Mouse (Mus musculus): ENCODE measurements around the gene Rgs7. TPM values are rescaled to one million over a fixed set of nuclear protein-coding genes. Genes with fewer than 3 reads are reported as not detected.

Gene Rgs7
- total RNA-seq, 2 experiments from 2014 or later = 114 to 117 TPM

DNA sequence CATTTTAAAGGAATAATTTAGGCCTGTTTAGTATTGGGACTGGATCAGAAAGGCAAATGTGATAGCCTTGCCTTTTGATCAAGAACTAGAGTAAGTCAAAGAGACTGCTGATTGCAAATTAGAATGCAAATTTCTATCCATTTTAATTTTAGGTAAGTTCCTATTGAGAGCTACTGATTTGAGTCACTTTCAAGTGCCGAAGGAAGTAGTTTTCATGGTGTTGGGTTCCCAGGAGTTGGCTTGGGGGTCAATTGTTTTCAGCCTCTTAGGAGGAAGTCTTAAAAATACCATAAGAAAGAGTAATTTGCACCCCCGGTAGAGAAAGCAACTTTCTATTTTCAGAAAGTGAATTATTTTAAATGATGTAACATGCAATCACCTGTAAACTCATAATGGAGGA lies 285.3 kb downstream of the Rgs7 start:
- intact Hi-C loops (cut with DNase I) = no loop called here
- DNase-seq (ENCODE audit: low spot score in 2 of 2) = no peak

DNA sequence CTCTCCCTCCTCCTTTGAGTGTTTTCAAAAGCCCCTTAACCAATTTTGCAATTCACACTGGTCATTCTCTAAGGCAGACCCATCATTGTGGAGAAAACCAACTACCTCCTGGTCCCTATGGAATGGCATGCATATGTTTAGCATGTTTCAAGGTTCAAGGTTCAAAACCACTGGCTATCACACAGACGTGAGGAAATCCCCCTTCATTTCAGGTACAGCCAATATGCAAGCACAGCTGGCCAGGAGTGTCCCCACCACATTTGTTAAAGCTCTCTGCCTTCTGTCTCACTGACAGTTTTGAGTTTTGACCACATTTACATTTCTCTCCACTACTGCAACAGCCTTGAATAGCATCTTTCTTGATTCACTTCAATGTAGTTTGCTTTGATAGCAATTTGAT lies 286.7 kb downstream of the Rgs7 start:
- DNase-seq (ENCODE audit: low spot score in 2 of 2) = no peak
- intact Hi-C loops (cut with DNase I) = no loop called here

DNA sequence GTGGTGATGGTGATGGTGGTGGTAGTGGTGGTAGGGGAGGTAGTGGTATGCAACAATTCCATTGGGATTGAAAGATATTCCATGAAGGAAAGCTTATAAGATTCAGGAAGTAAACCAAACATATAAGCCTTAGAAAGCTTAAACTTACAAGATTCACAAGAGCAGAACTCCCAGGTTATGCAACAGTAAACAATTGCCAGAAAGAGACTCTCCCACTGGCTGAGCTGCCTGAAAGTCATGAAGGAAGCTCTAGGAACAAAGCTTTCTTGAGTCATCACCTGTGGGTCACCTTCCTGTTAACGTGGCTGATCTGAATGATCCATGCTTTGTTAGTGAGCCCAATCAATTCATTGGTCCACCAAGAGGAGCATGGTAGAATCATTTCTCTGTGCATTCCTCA lies 288.8 kb downstream of the Rgs7 start:
- intact Hi-C loops (cut with DNase I) = no loop called here
- peak in 1 of 2 experiments; percentile 42 for DNase-seq (ENCODE audit: low spot score in 2 of 2)

DNA sequence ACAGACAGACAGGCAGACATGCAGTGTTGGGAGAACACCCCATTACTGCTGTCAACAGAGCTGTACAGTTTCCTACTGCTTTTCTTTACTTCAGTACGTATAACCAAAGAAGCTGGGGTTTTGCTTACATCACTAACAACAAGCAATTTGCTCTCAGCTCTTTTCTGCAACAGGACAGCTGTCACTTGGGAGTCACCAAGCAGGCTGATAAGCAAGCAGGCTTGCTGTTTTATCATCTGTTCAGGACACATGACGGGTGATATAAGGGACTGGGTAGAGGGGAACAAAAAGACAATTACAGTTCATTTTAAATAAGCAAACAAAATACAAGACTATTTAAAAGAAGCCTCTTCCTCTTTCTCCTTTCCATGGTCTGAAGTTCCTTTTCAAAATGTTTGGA lies 289.4 kb downstream of the Rgs7 start:
- no peak for DNase-seq (ENCODE audit: low spot score in 2 of 2)
- intact Hi-C loops (cut with DNase I) = no loop called here

DNA sequence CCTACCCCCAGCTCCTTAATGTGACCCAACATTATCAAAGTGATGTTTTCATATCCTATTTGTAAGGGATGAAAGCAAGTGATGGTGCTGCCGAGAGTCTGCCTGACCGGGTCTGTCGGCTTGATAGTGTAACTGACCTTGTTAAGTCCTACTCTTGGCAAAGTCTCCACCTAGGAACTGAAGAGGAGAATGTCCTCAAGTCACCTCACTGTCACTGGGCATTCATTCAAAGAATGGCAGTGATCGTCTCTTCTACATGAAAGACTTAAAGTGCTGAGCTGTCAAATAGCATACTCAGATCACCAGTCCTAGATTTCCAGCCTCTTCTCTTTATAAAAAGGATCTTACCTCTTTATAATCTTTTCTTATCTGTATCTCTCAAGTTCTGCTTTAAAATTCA lies 293.4 kb downstream of the Rgs7 start:
- intact Hi-C loops (cut with DNase I) = no loop called here

DNA sequence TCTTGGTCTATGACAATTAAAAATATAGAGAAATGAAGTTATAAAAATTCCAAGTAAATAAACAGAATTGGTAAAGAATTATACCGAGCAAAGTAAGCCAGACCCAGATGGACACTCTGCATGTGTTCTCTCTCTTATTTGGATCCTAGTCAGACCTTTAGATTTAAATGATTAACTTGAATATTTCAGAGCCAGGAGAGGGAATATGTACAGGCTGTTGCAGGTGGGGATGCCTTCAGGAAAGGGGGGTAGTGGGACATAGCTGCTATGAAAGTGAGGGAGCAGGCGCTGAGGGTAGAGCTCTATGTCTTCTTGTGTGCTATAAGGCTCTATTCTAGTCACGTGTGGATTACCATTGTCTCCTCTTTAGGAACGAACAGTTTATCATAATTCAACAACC lies 296.5 kb downstream of the Rgs7 start:
- DNase-seq (ENCODE audit: low spot score in 2 of 2) = no peak
- intact Hi-C loops (cut with DNase I) = no loop called here

More for the DNA sequence above, 293.4 kb downstream of the Rgs7 start:
- DNase-seq (ENCODE audit: low spot score in 2 of 2) = no peak

DNA sequence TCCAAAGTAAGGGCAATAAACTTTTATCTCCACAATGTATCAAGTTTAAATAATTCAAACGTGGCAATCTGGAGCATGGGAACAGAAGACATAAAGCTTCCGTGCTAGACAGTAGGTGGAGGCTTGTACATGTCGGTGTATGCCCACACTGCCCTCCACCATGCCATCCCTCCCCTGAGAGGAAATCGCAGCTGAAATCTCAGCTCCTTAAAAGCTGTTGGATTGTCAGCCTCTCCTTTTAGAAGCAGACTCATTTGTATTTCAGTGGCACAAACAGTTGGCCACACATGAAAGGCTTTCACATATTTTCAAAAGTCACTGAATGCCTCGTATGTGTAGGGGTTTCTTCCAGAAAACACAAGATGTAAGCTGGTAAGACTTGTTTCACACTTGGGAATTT lies 304.1 kb downstream of the Rgs7 start:
- DNase-seq (ENCODE audit: low spot score in 2 of 2) = peak in 1 of 2 experiments; percentile 57
- intact Hi-C loops (cut with DNase I) = loop anchor here (2.0 kb wide), 1 partner anchor 117 kb away; no protein-coding TSS in a partner anchor

DNA sequence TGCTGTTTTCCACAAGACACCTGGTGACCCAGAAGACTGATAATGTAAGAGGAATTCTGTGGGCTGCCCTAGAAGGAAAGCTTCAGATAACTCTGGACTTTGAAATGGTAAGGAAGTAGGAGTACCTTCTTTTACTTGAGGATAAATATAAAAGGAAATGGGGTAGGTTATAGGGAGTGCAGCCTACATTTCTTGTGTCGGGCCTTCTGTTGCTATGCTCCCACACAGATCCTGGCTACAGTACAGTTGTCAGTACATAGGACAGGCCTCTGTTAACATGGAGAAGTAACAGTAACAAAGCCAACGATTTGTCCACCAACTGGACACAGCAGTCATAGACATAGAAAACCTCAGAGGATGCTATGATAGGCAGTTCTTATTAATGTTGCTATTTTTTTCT lies 307.1 kb downstream of the Rgs7 start:
- intact Hi-C loops (cut with DNase I) = loop anchor here (2.0 kb wide), 2 partner anchors 30 to 42 kb away; no protein-coding TSS in a partner anchor
- peak in 1 of 2 experiments; percentile 84 for DNase-seq (ENCODE audit: low spot score in 2 of 2)

DNA sequence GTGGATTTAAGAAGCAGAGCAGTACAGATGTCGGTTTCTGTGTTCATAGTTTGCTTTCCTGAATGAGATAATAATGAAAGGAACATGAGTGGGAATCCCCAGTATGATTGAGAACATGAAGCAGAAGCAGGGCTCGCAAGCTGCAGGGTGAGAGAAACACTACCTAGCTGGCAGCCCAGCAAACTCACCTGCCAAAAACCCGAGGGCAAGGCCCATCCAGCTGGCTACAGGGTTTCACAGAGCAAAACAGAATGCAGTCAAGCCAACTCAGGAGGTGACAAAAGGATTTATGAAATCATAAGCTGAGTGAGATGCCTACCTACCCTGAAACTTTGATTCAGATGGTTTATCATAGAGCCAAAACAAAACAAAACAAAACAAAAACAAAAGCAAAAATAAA lies 307.6 kb downstream of the Rgs7 start:
- intact Hi-C loops (cut with DNase I) = loop anchor here (2.0 kb wide), 2 partner anchors 30 to 42 kb away; no protein-coding TSS in a partner anchor
- DNase-seq (ENCODE audit: low spot score in 2 of 2) = no peak

DNA sequence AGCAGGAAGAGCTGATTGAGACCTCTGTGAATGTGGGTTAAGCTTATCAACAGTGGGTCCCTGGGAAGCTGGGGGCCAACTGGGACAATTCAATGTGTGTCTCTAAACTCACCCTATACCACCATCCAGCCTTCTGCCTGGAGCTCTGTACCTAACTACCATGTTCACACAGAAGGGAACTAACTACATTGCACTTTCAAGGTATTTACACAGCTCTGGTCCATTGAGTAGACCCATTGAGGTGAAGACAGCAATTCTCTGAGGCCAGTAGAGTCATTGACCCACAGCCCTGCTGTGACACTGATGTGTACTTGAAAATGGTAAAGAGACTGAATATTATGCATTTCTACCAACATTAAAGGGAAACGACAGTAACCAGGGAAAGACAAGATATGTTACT lies 313.6 kb downstream of the Rgs7 start:
- intact Hi-C loops (cut with DNase I) = no loop called here
- no peak for DNase-seq (ENCODE audit: low spot score in 2 of 2)

DNA sequence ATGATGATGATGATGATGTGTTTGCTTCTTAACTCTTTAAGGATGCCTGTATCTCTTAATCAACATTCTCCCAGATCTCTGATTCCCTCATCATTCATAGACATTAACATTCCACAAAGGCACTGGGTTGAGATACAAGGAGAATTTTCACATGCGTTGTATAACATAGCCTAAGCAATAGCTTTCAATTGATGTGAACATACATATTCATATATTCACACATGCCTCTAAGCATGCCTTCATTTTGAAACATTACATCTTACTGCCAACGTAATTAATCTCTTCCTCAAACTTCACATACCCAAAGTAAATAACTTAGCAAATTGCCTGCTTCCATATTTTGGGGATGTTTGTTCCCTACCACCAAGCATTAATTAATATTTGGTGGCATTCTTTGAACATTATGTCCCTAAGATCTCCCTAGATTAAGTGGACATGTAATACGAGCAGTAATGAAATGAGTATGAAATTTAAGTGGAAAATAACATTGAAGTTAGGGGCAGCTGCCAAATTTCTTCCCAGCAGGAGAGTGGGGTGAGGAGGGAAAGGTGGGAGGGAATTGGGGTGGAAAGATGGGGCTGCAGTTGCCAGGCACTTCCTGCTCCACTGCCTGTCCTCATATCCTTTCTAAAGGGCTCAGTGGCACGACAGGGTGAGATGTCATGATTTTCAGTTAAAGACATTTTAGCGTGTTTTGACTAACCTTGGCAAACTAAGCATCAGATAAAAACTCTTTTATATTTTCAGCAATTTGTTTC lies 317.2 kb downstream of the Rgs7 start:
- DNase-seq (ENCODE audit: low spot score in 2 of 2) = peak in 1 of 2 experiments; percentile 18

DNA sequence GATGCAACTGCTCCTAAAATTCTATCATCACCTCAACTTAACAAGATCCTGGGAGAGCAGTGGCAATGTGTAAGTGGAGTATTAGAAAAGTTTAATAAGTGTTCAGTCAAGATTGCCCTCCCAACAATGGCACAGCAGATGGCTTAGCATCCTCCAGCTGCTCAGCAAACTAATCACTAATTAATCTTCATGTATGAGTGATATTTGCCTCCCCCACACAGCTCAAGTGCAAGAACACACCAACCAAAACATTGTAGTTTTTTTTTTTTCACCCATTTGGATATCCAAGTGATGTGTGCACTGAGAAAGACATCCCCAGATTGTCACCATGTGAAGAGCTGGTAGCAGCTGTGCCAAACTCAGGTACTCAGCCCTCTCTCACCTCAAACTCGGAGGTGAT lies 336.8 kb downstream of the Rgs7 start:
- intact Hi-C loops (cut with DNase I) = no loop called here
- DNase-seq (ENCODE audit: low spot score in 2 of 2) = peak in 1 of 2 experiments; percentile 11

More for the DNA sequence above, 317.2 kb downstream of the Rgs7 start:
- intact Hi-C loops (cut with DNase I) = no loop called here

DNA sequence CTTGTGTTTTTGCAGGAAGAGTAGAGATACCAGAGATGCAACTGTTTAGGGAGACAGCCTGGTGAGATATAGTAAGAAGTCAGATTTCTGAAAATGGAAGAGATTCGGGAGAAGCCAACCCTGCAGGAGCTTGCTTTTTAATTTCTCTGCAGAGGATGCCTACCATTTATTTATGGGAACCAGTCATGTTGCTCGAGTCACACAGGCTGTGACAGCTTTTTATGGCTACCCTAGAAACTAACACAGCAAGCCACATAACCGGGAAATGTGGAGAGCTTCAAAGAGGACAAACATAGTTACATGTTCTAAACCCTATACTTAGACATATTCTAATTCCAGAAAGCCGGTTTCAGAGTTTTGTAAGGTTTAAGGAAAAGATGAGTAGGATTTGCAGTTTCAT lies 349.2 kb downstream of the Rgs7 start:
- intact Hi-C loops (cut with DNase I) = loop anchor here (2.0 kb wide), 2 partner anchors 34 to 42 kb away; no protein-coding TSS in a partner anchor

DNA sequence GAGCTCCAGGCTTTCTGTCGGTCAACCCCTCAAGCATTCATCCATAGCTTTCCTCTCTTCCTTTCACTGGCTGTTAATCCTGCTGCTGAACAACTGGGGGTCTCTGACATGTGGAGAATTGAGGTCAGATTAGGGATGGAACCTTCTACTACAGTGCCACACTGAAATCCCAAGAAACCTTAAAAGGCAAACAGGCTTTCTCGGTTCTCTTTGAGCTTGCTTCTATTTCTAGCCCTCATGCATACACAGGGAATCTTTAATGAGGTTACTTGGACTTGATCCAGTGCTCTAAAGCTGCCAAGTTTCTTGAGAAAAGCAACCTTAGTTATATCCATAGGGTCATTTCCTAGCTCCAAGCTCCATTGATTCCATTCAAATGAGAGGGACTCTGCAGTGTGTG lies 363.8 kb downstream of the Rgs7 start:
- intact Hi-C loops (cut with DNase I) = no loop called here
- peak; percentile 36 to 76 for DNase-seq (ENCODE audit: low spot score in 2 of 2)

More for the DNA sequence above, 349.2 kb downstream of the Rgs7 start:
- peak; percentile 15 to 92 for DNase-seq (ENCODE audit: low spot score in 2 of 2)

DNA sequence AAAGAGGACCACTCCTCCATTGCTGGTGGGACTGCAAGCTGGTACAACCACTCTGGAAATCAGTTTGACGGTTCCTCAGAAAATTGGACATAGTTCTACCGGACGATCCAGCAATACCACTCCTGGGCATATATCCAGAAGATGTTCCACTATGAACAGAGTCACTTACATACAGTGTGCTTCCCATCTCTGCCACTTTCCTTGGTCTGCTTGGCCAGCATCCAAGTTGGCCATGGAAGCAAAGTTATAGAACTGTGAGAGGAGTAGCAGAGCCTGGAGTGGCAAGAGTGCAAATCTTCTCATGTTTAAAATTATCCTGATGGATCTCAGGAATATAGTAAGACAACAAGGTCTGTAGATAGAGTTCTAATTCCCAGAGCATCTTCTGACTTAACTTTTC lies 367.9 kb downstream of the Rgs7 start:
- no peak for DNase-seq (ENCODE audit: low spot score in 2 of 2)
- intact Hi-C loops (cut with DNase I) = no loop called here

DNA sequence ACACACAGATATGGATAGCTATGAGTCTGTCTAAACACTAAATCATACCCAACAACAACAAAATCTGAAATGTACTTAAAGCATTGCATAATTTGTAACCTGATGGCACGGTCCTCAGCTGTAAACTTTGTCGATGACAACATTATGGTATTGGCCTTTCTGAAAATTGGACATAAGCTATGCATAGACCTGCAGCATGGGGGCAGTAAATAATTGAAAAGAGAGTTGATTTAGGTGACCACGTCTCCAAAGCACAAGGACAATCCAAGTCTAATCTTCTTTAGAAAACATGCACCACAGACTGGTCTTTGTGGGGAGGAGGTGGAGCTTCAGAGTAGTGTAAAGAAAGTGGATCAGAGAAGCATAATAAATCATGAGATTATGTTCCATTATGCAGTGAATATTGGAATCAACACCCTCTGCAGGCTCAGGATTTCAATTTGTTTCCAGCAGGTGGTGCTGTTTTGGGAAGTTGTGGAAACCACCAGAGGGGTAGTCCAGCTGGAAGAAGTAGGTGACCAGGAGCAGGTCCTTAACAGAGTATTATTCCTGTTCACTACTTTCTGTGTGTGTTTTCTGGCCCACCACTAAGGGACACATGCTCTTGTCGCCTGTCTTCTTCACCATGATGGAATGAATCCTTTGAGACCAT lies 373.3 kb downstream of the Rgs7 start:
- intact Hi-C loops (cut with DNase I) = no loop called here
- DNase-seq (ENCODE audit: low spot score in 2 of 2) = no peak

DNA sequence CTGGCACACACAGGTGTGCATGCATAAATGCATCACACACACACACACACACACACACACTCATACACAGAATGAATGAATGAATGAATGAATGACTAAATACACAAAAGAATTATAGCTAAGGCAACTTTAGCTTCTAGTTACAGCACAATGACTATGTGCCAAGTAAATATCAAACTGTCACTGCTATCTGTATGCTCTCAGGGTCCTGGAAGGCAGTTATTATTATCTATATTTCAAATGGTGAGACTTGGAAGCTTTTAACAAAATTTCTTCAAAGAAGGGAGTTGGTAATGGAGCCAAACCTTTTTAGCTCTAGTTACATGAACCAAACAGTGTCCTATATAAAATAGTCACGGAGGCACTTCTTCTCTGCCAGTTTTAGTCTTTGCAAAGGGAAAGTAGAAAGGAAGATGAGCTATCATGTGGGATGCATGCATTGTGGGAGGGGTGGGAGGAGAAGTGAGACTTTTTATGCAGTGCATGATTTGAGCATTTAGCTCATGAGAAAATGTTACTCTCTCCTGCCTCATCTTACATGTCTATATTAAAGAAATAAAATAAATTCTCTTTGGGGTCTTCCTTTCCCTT lies 383.9 kb downstream of the Rgs7 start:
- intact Hi-C loops (cut with DNase I) = loop anchor here (2.0 to 10.0 kb wide), 3 partner anchors 34 to 186 kb away; no protein-coding TSS in a partner anchor
- peak in 1 of 2 experiments; percentile 90 for DNase-seq (ENCODE audit: low spot score in 2 of 2)

DNA sequence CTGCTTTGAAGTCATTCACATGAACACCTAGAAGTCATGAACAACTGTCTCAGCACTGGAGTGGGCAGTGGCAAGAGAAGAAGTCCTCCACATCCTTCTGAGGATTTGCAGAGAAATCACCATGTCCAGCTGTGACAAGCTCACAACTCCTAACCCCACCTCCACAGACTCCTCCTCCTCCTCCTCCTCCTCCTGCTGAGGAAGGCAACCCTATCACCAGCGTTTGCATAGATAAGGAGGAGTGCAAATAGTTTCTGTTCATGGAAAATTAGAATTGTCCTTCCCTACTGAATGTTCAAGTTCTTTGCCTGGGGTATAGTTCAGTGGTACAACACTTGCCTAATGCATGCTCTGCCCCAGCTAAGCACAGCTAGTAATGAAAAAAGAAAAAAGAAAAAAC lies 386.0 kb downstream of the Rgs7 start:
- DNase-seq (ENCODE audit: low spot score in 2 of 2) = no peak
- intact Hi-C loops (cut with DNase I) = loop anchor here (10.0 kb wide), 1 partner anchor 188 kb away; no protein-coding TSS in a partner anchor

DNA sequence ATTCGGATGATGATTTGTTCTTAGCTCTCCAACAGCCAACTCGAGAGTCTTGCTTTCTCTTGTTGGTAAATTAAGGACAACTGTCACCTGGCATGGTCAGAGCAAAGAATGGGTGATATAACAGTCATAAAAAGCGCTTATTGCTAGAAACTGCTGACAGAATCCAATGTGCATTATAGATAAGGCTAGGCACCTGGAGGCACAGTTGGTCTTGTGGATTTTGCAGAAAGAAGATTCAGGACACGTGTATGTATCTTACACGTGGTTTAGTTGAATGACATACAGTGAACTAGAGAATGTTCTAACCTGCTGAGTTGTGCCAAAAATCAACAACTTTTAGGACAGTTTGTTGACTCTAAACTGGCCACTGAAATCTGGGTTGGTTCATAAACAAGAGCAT lies 386.9 kb downstream of the Rgs7 start:
- no peak for DNase-seq (ENCODE audit: low spot score in 2 of 2)
- intact Hi-C loops (cut with DNase I) = loop anchor here (10.0 kb wide), 1 partner anchor 189 kb away; no protein-coding TSS in a partner anchor

DNA sequence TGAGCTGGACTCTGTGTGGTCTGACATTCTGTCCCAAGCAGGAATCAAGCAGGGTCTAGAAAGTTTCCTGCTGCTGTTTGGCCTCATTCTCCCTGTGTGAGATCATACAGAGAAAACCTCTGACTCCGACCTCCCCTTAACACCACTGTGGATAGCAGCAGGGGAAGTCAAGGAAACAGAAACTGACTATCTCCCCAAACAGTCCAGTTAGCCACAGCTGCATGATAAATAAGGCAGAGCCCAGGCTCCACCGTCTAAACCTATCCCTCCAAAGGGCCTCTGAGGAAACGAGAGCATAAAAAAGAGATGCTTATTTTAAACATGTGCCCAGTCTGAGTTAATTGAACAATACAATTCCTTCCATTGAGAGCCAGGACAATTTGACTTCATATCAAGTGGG lies 395.3 kb downstream of the Rgs7 start:
- DNase-seq (ENCODE audit: low spot score in 2 of 2) = no peak
- intact Hi-C loops (cut with DNase I) = no loop called here

Measured in left cerebral cortex, postnatal 25 days (tissue).